Mouse (Mus musculus) ES-Bruce4 (cell line): ENCODE data around the gene Ropn1l. TPM values are rescaled to one million over a fixed set of nuclear protein-coding genes. Genes with fewer than 3 reads are reported as not detected.

Experiments used
- H3K27ac ChIP-seq: 2 replicates; pipeline ENCODE4 v1.5.1; 2012; ENCODE audit warnings: low read length, inconsistent platforms; ENCODE audit not compliant: insufficient read depth
- H3K27me3 ChIP-seq: 2 replicates; pipeline ENCODE4 v1.6.1; 2012; ENCODE audit warnings: mild to moderate bottlenecking, low read length, inconsistent platforms; ENCODE audit not compliant: control insufficient read depth, poor library complexity, insufficient read depth, severe bottlenecking
- H3K36me3 ChIP-seq: 2 replicates; pipeline ENCODE4 v1.6.1; 2012; ENCODE audit warnings: inconsistent platforms, mild to moderate bottlenecking, low read length, moderate library complexity; ENCODE audit not compliant: control insufficient read depth, poor library complexity, insufficient read depth, severe bottlenecking
- H3K4me1 ChIP-seq: one replicate; pipeline ENCODE4 v1.8.1; 2011; ENCODE audit warnings: low read length; ENCODE audit not compliant: control insufficient read depth, insufficient read depth
- H3K4me3 ChIP-seq: 2 replicates; pipeline ENCODE4 v1.5.1; 2011; ENCODE audit warnings: low read depth, mild to moderate bottlenecking, low read length
- H3K9ac ChIP-seq: 2 replicates; pipeline ENCODE4 v1.6.1; 2012; ENCODE audit warnings: low read depth, mild to moderate bottlenecking, inconsistent platforms; ENCODE audit not compliant: poor library complexity, severe bottlenecking
- H3K9me3 ChIP-seq: replicated peaks from 2 replicates; pipeline ENCODE4 v1.6.1; 2012; ENCODE audit warnings: mild to moderate bottlenecking, low read length, inconsistent platforms; ENCODE audit not compliant: control insufficient read depth, poor library complexity, insufficient read depth, severe bottlenecking
- CTCF ChIP-seq: IDR thresholded peaks from one replicate; pipeline ENCODE4 v1.8.1; 2011; ENCODE audit warnings: low read depth, low read length
- EP300 ChIP-seq: IDR thresholded peaks from 2 replicates; pipeline ENCODE4 v1.6.1; 2011; ENCODE audit warnings: low read depth, low read length; ENCODE audit not compliant: insufficient read depth
- POLR2A ChIP-seq: IDR thresholded peaks from one replicate; pipeline ENCODE4 v1.8.1; 2011; ENCODE audit warnings: low read length; ENCODE audit not compliant: insufficient read depth
- polyA plus RNA-seq: library from polyadenylated mRNA; stranded (reverse); fragments of >200 nt; gene quantifications from 2 replicates; pipeline ENCODE4 v1.2.4, GENCODE M21; 2011; ENCODE audit warnings: low read depth; ENCODE audit not compliant: missing spikeins, insufficient read depth, insufficient read length

Ropn1l gene
- polyA plus RNA-seq, 1 experiment: 1.5 TPM

GRCm38 (mm10) chr15:31466295-31466694 is 12.8 kb upstream of the Ropn1l start:
- Histone ChIP-seq H3K36me3 (peaks cover 23% of the 10 kb centered on the region), H3K27me3 (no peaks in the 10 kb centered on the region), H3K9ac (no peak overlapping the region), H3K4me3 (no peak overlapping the region), H3K9me3 (no peaks in the 10 kb centered on the region), H3K27ac (no peak overlapping the region), H3K4me1 (no peaks in the 10 kb centered on the region)
- TF ChIP-seq EP300: no peak
- no peak for TF ChIP-seq CTCF
- TF ChIP-seq POLR2A: no peak

- H3K9ac ChIP-seq: no peak overlapping the region
- TF ChIP-seq POLR2A (no peak), CTCF (no peak), EP300 (no peak)
- no peak overlapping the region for H3K4me3 ChIP-seq
- no peaks in the 10 kb centered on the region for H3K27me3 ChIP-seq
- H3K27ac ChIP-seq: no peak overlapping the region
- H3K36me3 ChIP-seq: peaks cover 24% of the 10 kb centered on the region
- H3K9me3 ChIP-seq: no peaks in the 10 kb centered on the region
- no peaks in the 10 kb centered on the region for H3K4me1 ChIP-seq
Measured at GRCm38 (mm10) chr15:31465806-31466205, 12.3 kb upstream of the Ropn1l start.

GRCm38 (mm10) chr15:31460571-31460970 is 7.0 kb upstream of the Ropn1l start:
- Histone ChIP-seq H3K9ac (no peak overlapping the region), H3K4me3 (no peak overlapping the region), H3K27me3 (no peaks in the 10 kb centered on the region), H3K27ac (no peak overlapping the region), H3K4me1 (no peaks in the 10 kb centered on the region), H3K9me3 (no peaks in the 10 kb centered on the region), H3K36me3 (peaks cover 21% of the 10 kb centered on the region)
- TF ChIP-seq POLR2A (no peak), EP300 (no peak), CTCF (no peak)

GRCm38 (mm10) chr15:31458081-31458480 is 4.5 kb upstream of the Ropn1l start:
- H3K4me1 ChIP-seq: no peaks in the 10 kb centered on the region
- H3K9me3 ChIP-seq: no peaks in the 10 kb centered on the region
- TF ChIP-seq POLR2A (no peak), EP300 (no peak), CTCF (no peak)
- no peak overlapping the region for H3K9ac ChIP-seq
- H3K27ac ChIP-seq: no peak overlapping the region
- H3K27me3 ChIP-seq: no peaks in the 10 kb centered on the region
- peaks cover 13% of the 10 kb centered on the region for H3K36me3 ChIP-seq
- no peak overlapping the region for H3K4me3 ChIP-seq

GRCm38 (mm10) chr15:31456381-31456780 is 2.8 kb upstream of the Ropn1l start:
- peaks cover 6% of the 10 kb centered on the region for H3K36me3 ChIP-seq
- H3K9ac ChIP-seq: no peak overlapping the region
- H3K9me3 ChIP-seq: no peaks in the 10 kb centered on the region
- H3K4me1 ChIP-seq: no peaks in the 10 kb centered on the region
- H3K4me3 ChIP-seq: no peak overlapping the region
- no peak for TF ChIP-seq EP300
- TF ChIP-seq CTCF: no peak
- no peak for TF ChIP-seq POLR2A
- H3K27ac ChIP-seq: no peak overlapping the region
- no peaks in the 10 kb centered on the region for H3K27me3 ChIP-seq

GRCm38 (mm10) chr15:31454861-31455295 is 1.3 kb upstream of the Ropn1l start:
- Histone ChIP-seq H3K9ac (no peak overlapping the region), H3K36me3 (peaks cover 4% of the 10 kb centered on the region; the same call in 1 of the 2 replicates), H3K27ac (no peak overlapping the region), H3K9me3 (no peaks in the 10 kb centered on the region), H3K4me3 (no peak overlapping the region), H3K4me1 (no peaks in the 10 kb centered on the region), H3K27me3 (no peaks in the 10 kb centered on the region)
- TF ChIP-seq POLR2A (no peak), EP300 (no peak), CTCF (no peak)

- no peak overlapping the region for H3K27ac ChIP-seq
- no peak overlapping the region for H3K4me3 ChIP-seq
- TF ChIP-seq EP300 (no peak), CTCF (no peak), POLR2A (no peak)
- H3K9me3 ChIP-seq: no peaks in the 10 kb centered on the region
- peaks cover 4% of the 10 kb centered on the region; the same call in 1 of the 2 replicates for H3K36me3 ChIP-seq
- no peaks in the 10 kb centered on the region for H3K27me3 ChIP-seq
- H3K9ac ChIP-seq: no peak overlapping the region
- H3K4me1 ChIP-seq: no peaks in the 10 kb centered on the region
Measured at GRCm38 (mm10) chr15:31454096-31454860, 741 bp upstream of the Ropn1l start.
